Mouse (Mus musculus) forebrain, embryonic 11.5 days (tissue): ENCODE measurements at regions not wholly inside any gene's neighbourhood (a gene's known extent, or its start where the extent isn't known, plus 50 kb on each side); places are given as distances from the start of the nearest gene placed in this dataset.
"Not testable (repeated sequence)": the region's sequence is repeated elsewhere in the genome, so short reads cannot be mapped to it uniquely, and the experiment has no call there.

Experiments used
- ATAC-seq: fragments of 200-750 bp; cut with Nextera tagmentation; replicated peaks from 2 replicates; pipeline ENCODE4 v1.8.0; 2017; ENCODE audit warnings: moderate TSS enrichment; ENCODE audit not compliant: low FRiP score
- DNase-seq: peaks from one replicate; pipeline ENCODE4 v3.0.0-alpha.2; 2017; ENCODE audit warnings: low spot score
- H3K27ac ChIP-seq: fragments of 300-500 bp; sonication (generic); 2 replicates; pipeline ENCODE4 v1.5.1; 2014; ENCODE audit warnings: low read depth, low read length
- H3K27me3 ChIP-seq: fragments of 300-500 bp; sonication (generic); 2 replicates; pipeline ENCODE4 v1.6.1; 2014; ENCODE audit warnings: mild to moderate bottlenecking, low read length, mixed read lengths; ENCODE audit not compliant: control insufficient read depth, insufficient read depth
- H3K36me3 ChIP-seq: fragments of 300-500 bp; sonication (generic); 2 replicates; pipeline ENCODE4 v1.6.1; 2014; ENCODE audit warnings: mild to moderate bottlenecking, low read length, moderate library complexity, mixed read lengths; ENCODE audit not compliant: control insufficient read depth, insufficient read depth
- H3K4me1 ChIP-seq: fragments of 300-500 bp; sonication (generic); replicated peaks from 2 replicates; pipeline ENCODE4 v1.6.1; 2014; ENCODE audit warnings: low read length, mixed read lengths; ENCODE audit not compliant: control insufficient read depth, insufficient read depth
- H3K4me2 ChIP-seq: fragments of 300-500 bp; sonication (generic); 2 replicates; pipeline ENCODE4 v1.6.1; 2014; ENCODE audit warnings: low read depth, mild to moderate bottlenecking, low read length, moderate library complexity, mixed read lengths; ENCODE audit not compliant: severe bottlenecking
- H3K4me3 ChIP-seq: fragments of 300-500 bp; sonication (generic); 2 replicates; pipeline ENCODE4 v1.5.1; 2014; ENCODE audit warnings: low read depth, low read length
- H3K9ac ChIP-seq: fragments of 300-500 bp; sonication (generic); 2 replicates; pipeline ENCODE4 v1.6.1; 2014; ENCODE audit warnings: low read length
- H3K9me3 ChIP-seq: fragments of 300-500 bp; sonication (generic); 2 replicates; pipeline ENCODE4 v1.6.1; 2016; ENCODE audit warnings: low read length, mixed read lengths; ENCODE audit not compliant: control insufficient read depth
- WGBS: fragments of 180-500 bp; shearing (Covaris S2); extraction: QIAGEN DNeasy Blood & Tissue Kit; methylation state at CpG from one replicate; pipeline ENCODE4 v1.1.7; 2014; 5-methylcytosine and 5-hydroxymethylcytosine counted together

DNA sequence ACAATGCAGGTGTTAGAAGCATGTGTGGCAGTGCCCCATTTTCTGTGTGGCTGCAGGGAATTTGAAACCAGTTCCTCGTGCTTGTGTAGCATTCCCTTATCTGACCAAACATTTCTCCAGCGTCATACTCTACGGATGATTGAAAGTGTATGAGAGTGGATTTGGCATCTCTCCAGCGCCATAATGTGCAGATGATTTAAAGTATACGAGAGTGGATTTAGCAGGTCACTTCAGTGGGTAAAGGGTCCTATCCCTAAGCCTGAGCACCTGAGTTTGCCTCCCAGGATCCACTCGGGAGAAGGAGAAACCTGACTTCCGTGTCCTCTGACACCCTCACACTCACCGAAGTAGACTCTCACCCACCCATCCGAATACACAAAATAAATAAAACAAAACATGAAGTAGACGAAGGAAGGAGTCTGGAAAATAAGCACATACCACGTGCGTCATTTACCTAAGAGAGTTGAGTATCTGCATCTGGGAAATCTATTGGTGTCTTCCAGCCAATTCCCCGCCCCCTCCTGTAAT, 54.2 kb upstream of the Atxn1 start:
- DNase-seq = no peak
- 86% methylated on average over 13 of the region's 13 CpGs for WGBS
- H3K36me3 ChIP-seq = no peaks in the 10 kb centered on the region
- H3K9me3 ChIP-seq = no peaks in the 10 kb centered on the region
- no peak for ATAC-seq
- no peak overlapping the region for H3K4me3 ChIP-seq
- no peak overlapping the region for H3K4me2 ChIP-seq
- 0 out of 2 replicates have a peak, but pooled peaks cover 3% of the 10 kb centered on the region for H3K4me1 ChIP-seq
- H3K27me3 ChIP-seq = no peaks in the 10 kb centered on the region
- no peak overlapping the region for H3K27ac ChIP-seq
- H3K9ac ChIP-seq = no peak overlapping the region

DNA sequence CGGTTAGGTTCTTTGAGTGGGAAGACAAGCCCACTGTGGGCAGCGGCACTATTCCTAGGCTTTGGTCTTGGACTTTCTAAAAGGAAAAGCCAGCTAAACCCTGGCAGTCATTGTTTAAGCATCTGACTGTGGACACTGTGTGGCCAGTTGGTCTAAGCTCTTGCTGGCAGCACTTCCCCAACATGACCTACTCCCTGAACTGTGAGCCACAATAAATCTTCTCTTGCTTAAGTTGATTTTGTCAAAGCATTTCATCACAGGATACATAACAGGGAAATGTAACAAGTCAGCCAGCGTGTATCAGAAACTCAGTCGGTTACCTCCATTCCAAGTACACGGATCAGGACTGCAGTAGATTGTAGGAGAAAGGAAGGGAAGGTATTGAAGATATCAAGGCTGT, 52.9 kb upstream of the Atxn1 start:
- Histone ChIP-seq H3K4me3 (no peak overlapping the region), H3K36me3 (no peaks in the 10 kb centered on the region), H3K4me1 (0 out of 2 replicates have a peak, but pooled peaks cover 3% of the 10 kb centered on the region), H3K4me2 (no peak overlapping the region), H3K27ac (no peak overlapping the region), H3K27me3 (no peaks in the 10 kb centered on the region), H3K9me3 (no peaks in the 10 kb centered on the region), H3K9ac (no peak overlapping the region)
- ATAC-seq (no peak), DNase-seq (no peak)
- WGBS = 95% methylated on average over 5 of the region's 5 CpGs

DNA sequence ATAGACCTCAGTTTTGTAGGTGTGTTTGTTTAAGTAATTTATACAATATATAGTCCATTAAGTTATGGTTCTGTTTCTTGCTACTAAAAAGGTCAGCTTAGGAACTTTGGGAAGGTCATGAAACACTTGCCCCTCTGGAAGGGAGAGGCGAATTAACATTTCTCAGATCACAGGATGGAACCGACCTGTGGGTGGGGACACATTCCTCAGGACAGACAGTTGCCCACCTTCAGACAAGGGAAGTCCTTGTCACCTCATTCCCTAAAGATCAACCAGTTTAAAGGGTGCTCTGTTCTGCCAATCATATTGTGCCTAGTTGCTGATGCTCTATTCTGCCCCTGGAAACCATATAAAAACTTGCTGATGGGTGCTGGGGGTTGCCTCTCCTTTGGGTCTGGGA, 52.2 kb upstream of the Atxn1 start:
- H3K27ac ChIP-seq, H3K27me3 ChIP-seq, H3K4me2 ChIP-seq, H3K4me1 ChIP-seq, ATAC-seq, H3K4me3 ChIP-seq, H3K9me3 ChIP-seq, H3K36me3 ChIP-seq, H3K9ac ChIP-seq, DNase-seq: not testable (repeated sequence)
- WGBS = 85% methylated on average over 2 of the region's 2 CpGs

DNA sequence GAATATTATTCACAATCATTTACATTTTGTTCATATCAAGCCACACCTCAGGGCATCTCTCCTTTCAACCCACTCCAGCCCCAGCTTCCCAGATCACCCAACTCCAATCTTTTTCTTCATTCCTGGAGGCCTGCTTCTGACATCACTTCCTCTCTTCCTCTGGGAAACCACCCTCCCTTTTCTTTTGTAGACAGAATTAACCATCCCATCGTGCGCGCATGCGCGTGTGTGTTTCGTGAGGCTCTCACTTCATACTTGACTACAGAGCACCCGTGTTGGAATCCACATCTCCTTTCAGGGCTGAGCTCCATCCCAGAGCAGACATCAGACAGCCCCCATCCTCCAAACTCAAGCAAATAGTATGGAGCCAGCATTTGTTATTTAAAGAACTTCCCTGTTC, 50.4 kb upstream of the Atxn1 start:
- DNase-seq = no peak
- Histone ChIP-seq H3K4me3 (no peak overlapping the region), H3K36me3 (no peaks in the 10 kb centered on the region), H3K9ac (no peak overlapping the region), H3K4me2 (no peak overlapping the region), H3K27ac (no peak overlapping the region), H3K27me3 (no peaks in the 10 kb centered on the region), H3K9me3 (no peaks in the 10 kb centered on the region), H3K4me1 (0 out of 2 replicates have a peak, but pooled peaks cover 3% of the 10 kb centered on the region)
- no peak for ATAC-seq
- WGBS = 88% methylated on average over 7 of the region's 7 CpGs

DNA sequence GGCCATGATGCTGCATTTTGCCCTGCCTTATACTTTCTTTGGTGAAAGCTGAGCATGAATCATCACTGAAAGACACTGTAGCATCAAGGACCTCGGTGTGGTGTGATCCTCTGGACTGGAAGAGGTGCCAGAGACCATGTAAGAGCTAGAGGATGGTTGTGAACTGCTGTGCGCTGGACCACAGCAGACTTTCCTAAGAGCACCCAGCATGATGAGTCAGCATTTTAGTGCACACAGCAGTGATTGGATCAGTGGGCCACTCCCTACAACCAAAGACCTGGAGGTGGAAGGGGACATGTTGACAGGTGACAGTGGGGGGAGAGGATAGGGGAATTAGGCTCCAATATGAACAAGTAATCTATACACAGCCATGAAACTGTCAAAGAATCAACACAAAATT, 49.8 kb upstream of the Atxn1 start:
- 0 out of 2 replicates have a peak, but pooled peaks cover 1% of the 10 kb centered on the region for H3K4me1 ChIP-seq
- no peak for ATAC-seq
- no peak overlapping the region for H3K4me2 ChIP-seq
- no peak overlapping the region for H3K27ac ChIP-seq
- DNase-seq = no peak
- H3K36me3 ChIP-seq = no peaks in the 10 kb centered on the region
- 87% methylated on average over 2 of the region's 2 CpGs for WGBS
- H3K4me3 ChIP-seq = no peak overlapping the region
- H3K9ac ChIP-seq = no peak overlapping the region
- no peaks in the 10 kb centered on the region for H3K27me3 ChIP-seq
- H3K9me3 ChIP-seq = no peaks in the 10 kb centered on the region
